Mouse (Mus musculus): Measurements from ENCODE around the gene Nfkbia.

GRCm38 (mm10) chr12:55483591-55483990 lies 8.9 kb downstream of the Nfkbia start:
- TF ChIP-seq HCFC1 (IDR thresholded peaks at IDR 0.05; ENCODE audit: low read depth, low read length), result no peak
- TF ChIP-seq ZKSCAN1 (IDR thresholded peaks at IDR 0.05; ENCODE audit: low read depth, low read length), result no peak
- no peak for TF ChIP-seq CTCF (IDR thresholded peaks at IDR 0.05 in 2 of 3, conservative IDR thresholded peaks at IDR 0.05 in 1 of 3; ENCODE audit: control insufficient read depth in 1 of 3, insufficient read depth in 1 of 3, low read depth in 2 of 3, low read length in 3 of 3, poor library complexity in 1 of 3, severe bottlenecking in 1 of 3)
